In genomic region chr9:107904726-107905125, GRCm38 (mm10) we compare ENCODE assay signal across 8 mouse cellular contexts. TPM values are rescaled to one million over a fixed set of nuclear protein-coding genes. Genes with fewer than 3 reads are reported as not detected.
DNase-seq lines count a peak whose midpoint lies in the region; ATAC-seq lines count a peak whose summit lies in the region.

No protein-coding gene starts in this region.

- peak; percentile 98 for DNase-seq in intestine, embryonic 14.5 days (ENCODE audit: low spot score)
- peak; percentile 87 for DNase-seq in gastrocnemius, postnatal 10 days
- peak; percentile 79 for DNase-seq in hindlimb bud, embryonic 11.5 days (ENCODE audit: extremely low spot score, low read depth, low spot score)
- DNase-seq in left cerebral cortex, postnatal 36 days (ENCODE audit: low spot score in 2 of 2), result peak; percentile 82 to 86
- peak; percentile 75 for DNase-seq in skeletal muscle tissue, adult 2 months (ENCODE audit: low read depth, low spot score)

- no peak overlapping the region for H3K4me2 ChIP-seq in intestine, embryonic 14.5 days (ENCODE audit: low read length)
- no peak overlapping the region for H3K4me2 ChIP-seq in intestine, embryonic 16.5 days (ENCODE audit: low read depth, low read length)
- no peak overlapping the region for H3K4me2 ChIP-seq in midbrain, embryonic 13.5 days (replicated peaks)

- H3K36me3 ChIP-seq in intestine, embryonic 14.5 days (ENCODE audit: control insufficient read depth, insufficient read depth, low read length), result peaks cover 9% of the 10 kb centered on the region; the same call in 1 of the 2 replicates
- peaks cover 2% of the 10 kb centered on the region; the same call in 1 of the 2 replicates for H3K36me3 ChIP-seq in intestine, embryonic 16.5 days (ENCODE audit: control insufficient read depth, insufficient read depth, low read length)
- peaks cover 21% of the 10 kb centered on the region for H3K36me3 ChIP-seq in midbrain, embryonic 13.5 days

- 8% methylated on average over 4 of the region's 4 CpGs for WGBS in intestine, embryonic 14.5 days
- 6% methylated on average over 4 of the region's 4 CpGs for WGBS in intestine, embryonic 16.5 days
- 6% methylated on average over 4 of the region's 4 CpGs for WGBS in midbrain, embryonic 13.5 days

- H3K4me1 ChIP-seq in intestine, embryonic 14.5 days (replicated peaks; ENCODE audit: control insufficient read depth, insufficient read depth, low read length), result peaks cover 35% of the 10 kb centered on the region
- H3K4me1 ChIP-seq in intestine, embryonic 16.5 days (ENCODE audit: control insufficient read depth, insufficient read depth, low read length), result peaks cover 21% of the 10 kb centered on the region
- peaks cover 40% of the 10 kb centered on the region for H3K4me1 ChIP-seq in midbrain, embryonic 13.5 days (replicated peaks)

- ATAC-seq in intestine, embryonic 14.5 days (replicated peaks; ENCODE audit: low FRiP score, low TSS enrichment, low read depth), result no peak; the same call in 1 of the 2 replicates
- no peak for ATAC-seq in intestine, embryonic 16.5 days
- peak; percentile 81 for ATAC-seq in common myeloid progenitor, adult 5-6 weeks (replicated peaks; ENCODE audit: low read depth, poor library complexity, severe bottlenecking)
- ATAC-seq in midbrain, embryonic 13.5 days, result peak; percentile 65

- H3K27me3 ChIP-seq in intestine, embryonic 14.5 days (replicated peaks; ENCODE audit: control insufficient read depth, insufficient read depth, low read length), result peaks cover 16% of the 10 kb centered on the region
- no peaks in the 10 kb centered on the region for H3K27me3 ChIP-seq in intestine, embryonic 16.5 days (replicated peaks; ENCODE audit: control insufficient read depth, insufficient read depth, low read length)
- H3K27me3 ChIP-seq in midbrain, embryonic 13.5 days, result peaks cover 51% of the 10 kb centered on the region

- H3K9me3 ChIP-seq in intestine, embryonic 14.5 days (ENCODE audit: control insufficient read depth, low read length), result no peaks in the 10 kb centered on the region
- H3K9me3 ChIP-seq in intestine, embryonic 16.5 days (ENCODE audit: control insufficient read depth, low read length), result no peaks in the 10 kb centered on the region
- no peaks in the 10 kb centered on the region for H3K9me3 ChIP-seq in midbrain, embryonic 13.5 days

- H3K4me3 ChIP-seq in intestine, embryonic 14.5 days (ENCODE audit: low read depth, low read length), result no peak overlapping the region
- H3K4me3 ChIP-seq in intestine, embryonic 16.5 days (ENCODE audit: low read length), result no peak overlapping the region
- H3K4me3 ChIP-seq in midbrain, embryonic 13.5 days (replicated peaks), result no peak overlapping the region

- intact Hi-C loops in left cerebral cortex, postnatal 36 days (cut with DNase I), result loop anchor here (1.0 to 5.0 kb wide), 3 partner anchors 58 to 163 kb away; partner anchors contain the start of gene Gmppb

- H3K9ac ChIP-seq in intestine, embryonic 14.5 days (ENCODE audit: low read length), result no peak overlapping the region
- no peak overlapping the region for H3K9ac ChIP-seq in intestine, embryonic 16.5 days (ENCODE audit: low read depth, low read length)
- no peak overlapping the region for H3K9ac ChIP-seq in midbrain, embryonic 13.5 days (replicated peaks)

- H3K27ac ChIP-seq in intestine, embryonic 14.5 days (ENCODE audit: low read depth), result no peak overlapping the region
- no peak overlapping the region for H3K27ac ChIP-seq in intestine, embryonic 16.5 days (ENCODE audit: low read length)
- H3K27ac ChIP-seq in midbrain, embryonic 13.5 days, result no peak overlapping the region

RNA-seq across cellular contexts. Expression of gene Mst1r, which starts 1.9 kb away (rescaled TPM):
- polyA plus RNA-seq in intestine, embryonic 14.5 days (2014; fragmentation: Nextera tagmentation; extraction: Ambion mirVana), result 3.9 and 4.1 TPM in 2 replicates
- polyA plus RNA-seq in intestine, embryonic 16.5 days (2015; fragmentation: Nextera tagmentation; extraction: Ambion mirVana), result 13.3 and 16.9 TPM in 2 replicates
- total RNA-seq in common myeloid progenitor, adult 5-6 weeks (2017), result 0.41 TPM in 1 of 2 replicates, not detected in the other
- total RNA-seq in gastrocnemius, postnatal 10 days (2021), result 1 to 10 TPM; 1.9 to 5.6 TPM
- 1 to 10 TPM in 1 of 2 experiments, under 1 TPM in 1; 0.81 to 2.6 TPM for total RNA-seq in left cerebral cortex, postnatal 36 days (2021)
- polyA plus RNA-seq in midbrain, embryonic 13.5 days (2015; fragmentation: Nextera tagmentation; extraction: Ambion mirVana), result 1.2 and 2.3 TPM in 2 replicates

RNA-seq across cellular contexts. Expression of gene Mon1a, which starts 16.8 kb away (rescaled TPM):
- 17.2 and 21.7 TPM in 2 replicates for polyA plus RNA-seq in intestine, embryonic 14.5 days (2014; fragmentation: Nextera tagmentation; extraction: Ambion mirVana)
- polyA plus RNA-seq in intestine, embryonic 16.5 days (2015; fragmentation: Nextera tagmentation; extraction: Ambion mirVana), result 22.5 and 23.8 TPM in 2 replicates
- 11.1 and 16.3 TPM in 2 replicates for total RNA-seq in common myeloid progenitor, adult 5-6 weeks (2017)
- 1 to 10 TPM; 4.0 to 4.8 TPM for total RNA-seq in gastrocnemius, postnatal 10 days (2021)
- total RNA-seq in left cerebral cortex, postnatal 36 days (2021), result 10 to 100 TPM; 23.9 to 27.1 TPM
- 21.5 and 23.8 TPM in 2 replicates for polyA plus RNA-seq in midbrain, embryonic 13.5 days (2015; fragmentation: Nextera tagmentation; extraction: Ambion mirVana)

RNA-seq across cellular contexts. Expression of gene Actl11, which starts 23.5 kb away (rescaled TPM):
- not detected in 2 replicates for polyA plus RNA-seq in intestine, embryonic 14.5 days (2014; fragmentation: Nextera tagmentation; extraction: Ambion mirVana)
- not detected in 2 replicates for polyA plus RNA-seq in intestine, embryonic 16.5 days (2015; fragmentation: Nextera tagmentation; extraction: Ambion mirVana)
- total RNA-seq in common myeloid progenitor, adult 5-6 weeks (2017), result not detected in 2 replicates
- total RNA-seq in gastrocnemius, postnatal 10 days (2021), result not detected
- total RNA-seq in left cerebral cortex, postnatal 36 days (2021), result not detected
- not detected in 2 replicates for polyA plus RNA-seq in midbrain, embryonic 13.5 days (2015; fragmentation: Nextera tagmentation; extraction: Ambion mirVana)

RNA-seq across cellular contexts. Expression of gene Camkv, which starts 30.7 kb away (rescaled TPM):
- 1.7 and 1.9 TPM in 2 replicates for polyA plus RNA-seq in intestine, embryonic 14.5 days (2014; fragmentation: Nextera tagmentation; extraction: Ambion mirVana)
- 1.3 and 1.7 TPM in 2 replicates for polyA plus RNA-seq in intestine, embryonic 16.5 days (2015; fragmentation: Nextera tagmentation; extraction: Ambion mirVana)
- 0.32 TPM in 1 of 2 replicates, not detected in the other for total RNA-seq in common myeloid progenitor, adult 5-6 weeks (2017)
- total RNA-seq in gastrocnemius, postnatal 10 days (2021), result under 1 TPM; 0.80 to 0.86 TPM
- 100 to 1,000 TPM; 353 to 360 TPM for total RNA-seq in left cerebral cortex, postnatal 36 days (2021)
- 18.9 and 19.9 TPM in 2 replicates for polyA plus RNA-seq in midbrain, embryonic 13.5 days (2015; fragmentation: Nextera tagmentation; extraction: Ambion mirVana)

RNA-seq across cellular contexts. Expression of gene Rbm6, which starts 31.7 kb away (rescaled TPM):
- polyA plus RNA-seq in intestine, embryonic 14.5 days (2014; fragmentation: Nextera tagmentation; extraction: Ambion mirVana), result 64.2 and 74.5 TPM in 2 replicates
- polyA plus RNA-seq in intestine, embryonic 16.5 days (2015; fragmentation: Nextera tagmentation; extraction: Ambion mirVana), result 48.6 and 55.4 TPM in 2 replicates
- 173 and 180 TPM in 2 replicates for total RNA-seq in common myeloid progenitor, adult 5-6 weeks (2017)
- 10 to 100 TPM; 21.6 to 35.5 TPM for total RNA-seq in gastrocnemius, postnatal 10 days (2021)
- 10 to 100 TPM; 48.3 to 72.1 TPM for total RNA-seq in left cerebral cortex, postnatal 36 days (2021)
- 126 and 132 TPM in 2 replicates for polyA plus RNA-seq in midbrain, embryonic 13.5 days (2015; fragmentation: Nextera tagmentation; extraction: Ambion mirVana)

Comparison
In these comparisons a context has a peak if more than half of its experiments do, and no peak if none do; other contexts are left out.
1. ATAC-seq: peak in common myeloid progenitor, adult 5-6 weeks (single experiment) and midbrain, embryonic 13.5 days (single experiment); none in intestine, embryonic 14.5 days (single experiment) and intestine, embryonic 16.5 days (single experiment).
2. Peak in every context shown above with its lines, with median percentiles within 50 percentile points of each other: DNase-seq.